Mouse (Mus musculus) stomach, embryonic 16.5 days (tissue): ENCODE results near the gene Ecpas. TPM values are rescaled to one million over a fixed set of nuclear protein-coding genes. Genes with fewer than 3 reads are reported as not detected.
A peak's percentile ranks its signal among the peaks of the same experiment; 100 is the strongest.

Experiments used
- ATAC-seq: fragments of 200-750 bp; cut with Nextera tagmentation; 2 replicates; pipeline ENCODE4 v1.8.0; 2017; ENCODE audit warnings: moderate number of reproducible peaks, moderate TSS enrichment; ENCODE audit not compliant: insufficient read depth, low FRiP score
- H3K27ac ChIP-seq: fragments of 300-500 bp; sonication (generic); 2 replicates; pipeline ENCODE4 v1.5.1; 2014; ENCODE audit warnings: low read length
- H3K27me3 ChIP-seq: fragments of 300-500 bp; sonication (generic); 2 replicates; pipeline ENCODE4 v1.6.1; 2014; ENCODE audit warnings: low read length, control low read depth, mixed read lengths; ENCODE audit not compliant: control insufficient read depth, insufficient read depth
- H3K36me3 ChIP-seq: fragments of 300-500 bp; sonication (generic); 2 replicates; pipeline ENCODE4 v1.6.1; 2014; ENCODE audit warnings: low read length; ENCODE audit not compliant: control insufficient read depth, insufficient read depth
- H3K4me1 ChIP-seq: fragments of 300-500 bp; sonication (generic); 2 replicates; pipeline ENCODE4 v1.6.1; 2014; ENCODE audit warnings: low read length, control low read depth, mixed read lengths; ENCODE audit not compliant: control insufficient read depth, insufficient read depth
- H3K4me2 ChIP-seq: fragments of 300-500 bp; sonication (generic); 2 replicates; pipeline ENCODE4 v1.6.1; 2014; ENCODE audit warnings: low read depth, low read length, mixed read lengths
- H3K4me3 ChIP-seq: fragments of 300-500 bp; sonication (generic); replicated peaks from 2 replicates; pipeline ENCODE4 v1.5.1; 2014; ENCODE audit warnings: mild to moderate bottlenecking, low read length
- H3K9ac ChIP-seq: fragments of 300-500 bp; sonication (generic); 2 replicates; pipeline ENCODE4 v1.6.1; 2014; ENCODE audit warnings: low read length
- H3K9me3 ChIP-seq: fragments of 300-500 bp; sonication (generic); replicated peaks from 2 replicates; pipeline ENCODE4 v1.6.1; 2016; ENCODE audit warnings: low read length, control low read depth; ENCODE audit not compliant: control insufficient read depth
- WGBS: fragments of 180-500 bp; shearing (Covaris S2); extraction: QIAGEN DNeasy Blood & Tissue Kit; methylation state at CpG from one replicate; pipeline ENCODE4 v1.1.7; 2014; 5-methylcytosine and 5-hydroxymethylcytosine counted together
- polyA plus RNA-seq: library from polyadenylated mRNA; unstranded; fragments of >200 nt; fragmentation: Nextera tagmentation; extraction: Ambion mirVana; gene quantifications from 2 replicates; pipeline ENCODE4 v1.2.1, GENCODE M21; 2015

Gene Ecpas
- 29.0 and 30.4 TPM in 2 replicates for polyA plus RNA-seq

GRCm38 (mm10) chr4:58912629-58913335 lies at the start of gene Ecpas:
Gene Ecpas (minus strand): TSS chr4:58912749.
- WGBS, result 4% methylated on average over 43 of the region's 43 CpGs
- peaks cover 10% of the 10 kb centered on the region for H3K4me1 ChIP-seq
- peak; percentile 87 for ATAC-seq
- no peaks in the 10 kb centered on the region for H3K27me3 ChIP-seq
- peak within 1 kb of the TSS; percentile 77 for H3K4me2 ChIP-seq
- peak within 1 kb of the TSS; percentile 86 for H3K4me3 ChIP-seq
- H3K9ac ChIP-seq, result peak within 1 kb of the TSS; percentile 99
- no peaks in the 10 kb centered on the region for H3K36me3 ChIP-seq
- H3K27ac ChIP-seq, result peak within 1 kb of the TSS; percentile 98
- H3K9me3 ChIP-seq, result no peaks in the 10 kb centered on the region

DNA sequence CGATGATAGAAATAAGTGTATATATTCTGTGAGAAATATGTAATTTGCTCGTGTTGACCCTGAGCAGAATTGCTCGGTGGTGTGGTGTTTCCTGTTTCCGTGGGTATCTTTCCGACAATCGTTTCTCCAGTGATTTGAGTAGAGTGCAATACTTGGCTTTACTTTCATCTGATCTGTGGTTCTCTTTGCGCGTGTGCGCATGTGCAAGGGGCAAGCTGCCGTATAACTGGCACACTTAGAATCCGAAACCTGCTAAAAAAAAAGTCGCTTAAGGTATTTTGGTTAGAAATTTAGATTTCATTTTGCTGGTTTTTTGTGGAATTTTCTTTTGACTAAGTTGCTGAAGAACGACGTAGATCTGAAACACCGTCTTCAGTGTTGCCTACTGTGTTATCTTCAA lies 49.2 kb upstream of the Ecpas start:
- Histone ChIP-seq H3K4me2 (no peak overlapping the region), H3K9ac (no peak overlapping the region), H3K27me3 (no peaks in the 10 kb centered on the region), H3K9me3 (no peaks in the 10 kb centered on the region), H3K4me1 (no peaks in the 10 kb centered on the region), H3K4me3 (no peak overlapping the region), H3K36me3 (no peaks in the 10 kb centered on the region), H3K27ac (no peak overlapping the region)
- WGBS, result 91% methylated on average over 15 of the region's 15 CpGs
- ATAC-seq, result no peak

DNA sequence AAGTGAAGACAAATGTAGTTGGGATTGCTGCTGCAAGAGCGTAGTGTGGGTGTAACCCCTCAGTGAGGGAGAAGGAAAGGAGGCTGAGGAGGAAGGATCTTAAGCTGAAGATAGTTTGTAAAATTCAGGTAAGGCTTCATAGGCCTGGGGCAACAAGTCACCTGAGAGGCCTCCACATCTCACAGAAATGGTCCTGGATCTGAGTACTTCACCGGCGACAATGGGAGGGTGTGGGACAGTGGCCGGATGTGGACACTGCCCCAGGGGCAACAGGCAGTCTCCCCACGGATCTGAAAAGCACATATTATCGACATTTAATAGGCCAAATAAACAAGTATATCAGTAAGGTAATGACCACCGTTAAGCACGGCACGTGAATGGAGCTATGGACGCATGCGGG lies 40.1 kb upstream of the Ecpas start:
- no peaks in the 10 kb centered on the region for H3K36me3 ChIP-seq
- H3K4me2 ChIP-seq, result no peak overlapping the region
- H3K4me3 ChIP-seq, result no peak overlapping the region
- no peak overlapping the region for H3K9ac ChIP-seq
- H3K27me3 ChIP-seq, result no peaks in the 10 kb centered on the region
- no peaks in the 10 kb centered on the region for H3K4me1 ChIP-seq
- WGBS, result 89% methylated on average over 11 of the region's 11 CpGs
- H3K27ac ChIP-seq, result no peak overlapping the region
- no peaks in the 10 kb centered on the region for H3K9me3 ChIP-seq
- no peak for ATAC-seq

DNA sequence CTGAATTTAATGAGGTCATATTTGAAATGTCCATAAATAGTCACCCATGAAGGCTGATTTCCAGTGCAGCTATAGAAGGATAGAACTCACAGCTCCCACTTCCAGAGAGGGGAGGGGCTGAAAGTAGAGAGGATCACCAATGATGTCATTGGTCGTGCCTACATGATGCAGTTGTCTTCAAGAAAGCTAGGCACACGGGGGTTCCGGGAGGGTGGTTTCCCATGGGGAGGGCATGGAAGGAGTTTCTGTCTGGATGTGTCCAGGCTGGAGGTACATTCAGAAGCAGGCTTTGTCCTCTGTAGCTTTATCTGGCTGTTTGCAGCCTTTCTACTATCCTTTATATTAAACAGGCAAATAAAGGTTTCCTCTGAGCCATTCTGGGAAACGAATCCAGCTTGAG lies 35.8 kb upstream of the Ecpas start:
- Histone ChIP-seq H3K27ac (no peak overlapping the region), H3K4me2 (no peak overlapping the region), H3K9me3 (no peaks in the 10 kb centered on the region), H3K36me3 (no peaks in the 10 kb centered on the region), H3K4me1 (no peaks in the 10 kb centered on the region; the same call in 1 of the 2 replicates), H3K9ac (no peak overlapping the region), H3K27me3 (no peaks in the 10 kb centered on the region), H3K4me3 (no peak overlapping the region)
- no peak for ATAC-seq
- 79% methylated on average over 4 of the region's 4 CpGs for WGBS

DNA sequence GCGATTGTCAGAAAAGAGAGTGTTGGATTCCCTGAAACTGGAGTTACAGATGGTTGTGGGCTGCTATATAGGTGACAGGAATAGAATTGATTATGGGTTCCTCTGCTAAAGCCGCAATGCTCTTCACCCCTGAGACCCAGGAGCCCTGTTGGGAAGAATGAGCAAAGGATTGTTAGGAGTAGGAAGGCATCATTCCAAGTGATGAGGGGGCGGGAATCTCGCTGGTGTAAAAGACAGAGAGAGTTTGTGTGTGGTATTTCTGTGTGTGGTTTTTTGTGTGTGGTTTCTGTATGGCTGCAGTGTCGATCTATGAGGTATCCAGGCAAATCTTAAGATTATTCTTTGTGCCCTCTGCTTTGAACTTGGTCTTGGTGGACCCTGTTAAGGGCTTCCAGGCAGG lies 32.1 kb upstream of the Ecpas start:
- no peak overlapping the region for H3K27ac ChIP-seq
- H3K36me3 ChIP-seq, result no peaks in the 10 kb centered on the region
- H3K4me2 ChIP-seq, result no peak overlapping the region
- no peaks in the 10 kb centered on the region for H3K9me3 ChIP-seq
- no peaks in the 10 kb centered on the region for H3K27me3 ChIP-seq
- H3K4me3 ChIP-seq, result no peak overlapping the region
- H3K4me1 ChIP-seq, result no peaks in the 10 kb centered on the region; the same call in 1 of the 2 replicates
- 64% methylated on average over 5 of the region's 5 CpGs for WGBS
- H3K9ac ChIP-seq, result no peak overlapping the region
- ATAC-seq, result no peak

DNA sequence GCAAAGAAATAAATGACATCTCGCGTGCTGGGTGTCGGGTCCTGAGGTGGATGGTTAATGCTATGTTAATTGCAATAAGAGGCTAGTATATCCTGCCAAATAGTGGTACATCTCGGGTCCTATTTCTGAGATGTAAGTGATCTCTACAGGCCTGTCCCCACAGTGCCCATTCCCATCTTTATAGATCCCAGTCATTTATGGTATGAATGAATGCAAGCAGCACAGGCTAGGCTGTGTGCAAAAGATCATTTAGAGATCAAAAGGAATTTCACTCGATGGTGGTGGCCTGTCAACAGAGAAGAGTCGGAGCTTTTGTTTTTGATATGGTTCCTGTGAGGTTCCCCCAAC lies 31.6 kb upstream of the Ecpas start:
- no peaks in the 10 kb centered on the region; the same call in 1 of the 2 replicates for H3K4me1 ChIP-seq
- no peaks in the 10 kb centered on the region for H3K36me3 ChIP-seq
- H3K4me3 ChIP-seq, result peak overlapping the region; percentile 77
- H3K4me2 ChIP-seq, result peak overlapping the region; percentile 88
- peak overlapping the region; percentile 77 for H3K9ac ChIP-seq
- WGBS, result 14% methylated on average over 6 of the region's 6 CpGs
- ATAC-seq, result no peak
- H3K27ac ChIP-seq, result no peak overlapping the region
- no peaks in the 10 kb centered on the region for H3K9me3 ChIP-seq
- no peaks in the 10 kb centered on the region for H3K27me3 ChIP-seq

GRCm38 (mm10) chr4:58943420-58944205 lies 31.1 kb upstream of the Ecpas start, which contains the start of gene Zkscan16:
Gene Zkscan16 (plus strand): TSS chr4:58943628.
- no peaks in the 10 kb centered on the region for H3K9me3 ChIP-seq
- no peaks in the 10 kb centered on the region; the same call in 1 of the 2 replicates for H3K4me1 ChIP-seq
- no peaks in the 10 kb centered on the region for H3K27me3 ChIP-seq
- ATAC-seq, result peak; percentile 73; the same call in 1 of the 2 replicates
- H3K27ac ChIP-seq, result no peak within 1 kb of the TSS
- under 1% methylated on average over 50 of the region's 50 CpGs for WGBS
- H3K9ac ChIP-seq, result peak within 1 kb of the TSS; percentile 77
- H3K4me3 ChIP-seq, result peak within 1 kb of the TSS; percentile 77
- no peaks in the 10 kb centered on the region for H3K36me3 ChIP-seq
- H3K4me2 ChIP-seq, result peak within 1 kb of the TSS; percentile 88

DNA sequence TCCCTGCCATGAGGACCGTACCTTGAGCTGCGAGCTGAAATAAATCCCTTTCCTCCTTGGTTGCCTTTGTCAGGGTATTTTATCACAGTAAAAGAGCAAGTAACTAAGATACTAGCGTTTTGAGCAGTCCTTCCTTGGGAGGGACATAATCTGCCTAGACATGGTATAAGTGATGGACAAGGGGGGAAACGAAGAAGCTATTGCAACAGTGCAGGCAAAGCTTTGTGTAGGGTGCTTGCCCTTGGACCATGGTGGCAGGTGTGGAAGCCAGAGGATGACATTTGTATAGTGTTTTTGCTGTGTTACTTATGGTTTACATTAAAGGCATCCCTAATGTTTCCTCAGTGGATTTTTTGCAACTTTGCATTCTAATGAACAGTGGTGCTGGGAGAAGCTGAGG lies 30.4 kb upstream of the Ecpas start:
- Histone ChIP-seq H3K4me3 (peak overlapping the region; percentile 77), H3K27me3 (no peaks in the 10 kb centered on the region), H3K4me1 (no peaks in the 10 kb centered on the region; the same call in 1 of the 2 replicates), H3K9me3 (no peaks in the 10 kb centered on the region), H3K27ac (no peak overlapping the region), H3K36me3 (no peaks in the 10 kb centered on the region), H3K4me2 (peak overlapping the region; percentile 88), H3K9ac (peak overlapping the region; percentile 77)
- WGBS, result 75% methylated on average over 4 of the region's 4 CpGs
- ATAC-seq, result no peak

GRCm38 (mm10) chr4:58941638-58942037 lies 29.1 kb upstream of the Ecpas start:
- H3K4me3 ChIP-seq, result no peak overlapping the region
- no peaks in the 10 kb centered on the region; the same call in 1 of the 2 replicates for H3K4me1 ChIP-seq
- no peaks in the 10 kb centered on the region for H3K36me3 ChIP-seq
- H3K4me2 ChIP-seq, result no peak overlapping the region
- H3K27me3 ChIP-seq, result no peaks in the 10 kb centered on the region
- H3K27ac ChIP-seq, result no peak overlapping the region
- ATAC-seq, result no peak
- no peaks in the 10 kb centered on the region for H3K9me3 ChIP-seq
- no peak overlapping the region for H3K9ac ChIP-seq
